Mouse (Mus musculus): Measurements from ENCODE around the gene Iba57.

The Iba57 gene

GRCm38 (mm10) chr11:59174189-59174838 lies 10.8 kb upstream of the Iba57 start:
- no peak for DNase-seq (ENCODE audit: low spot score in 2 of 2)

GRCm38 (mm10) chr11:59170549-59170948 lies 7.0 kb upstream of the Iba57 start:
- no peak for DNase-seq (ENCODE audit: low spot score in 2 of 2)

GRCm38 (mm10) chr11:59169807-59170206 lies 6.3 kb upstream of the Iba57 start:
- DNase-seq (ENCODE audit: low spot score in 2 of 2) = no peak

GRCm38 (mm10) chr11:59165616-59166241 lies 2.2 kb upstream of the Iba57 start:
- DNase-seq (ENCODE audit: low spot score in 2 of 2) = no peak

GRCm38 (mm10) chr11:59164384-59164783 lies 845 bp upstream of the Iba57 start:
- DNase-seq (ENCODE audit: low spot score in 2 of 2) = no peak

- DNase-seq (ENCODE audit: low spot score in 2 of 2) = no peak
Measured at GRCm38 (mm10) chr11:59162443-59163254, 890 bp downstream of the Iba57 start.

GRCm38 (mm10) chr11:59161398-59161797 lies 2.1 kb downstream of the Iba57 start:
- DNase-seq (ENCODE audit: low spot score in 2 of 2) = no peak

GRCm38 (mm10) chr11:59159558-59159957 lies 4.0 kb downstream of the Iba57 start:
- no peak for DNase-seq (ENCODE audit: low spot score in 2 of 2)

- DNase-seq (ENCODE audit: low spot score in 2 of 2) = no peak
Measured at GRCm38 (mm10) chr11:59159099-59159498, 4.4 kb downstream of the Iba57 start.

- DNase-seq (ENCODE audit: low spot score in 2 of 2) = no peak
Measured at GRCm38 (mm10) chr11:59155900-59156299, 7.6 kb downstream of the Iba57 start.

GRCm38 (mm10) chr11:59154220-59154619 lies 9.3 kb downstream of the Iba57 start:
- no peak for DNase-seq (ENCODE audit: low spot score in 2 of 2)

GRCm38 (mm10) chr11:59151729-59152128 lies 11.8 kb downstream of the Iba57 start:
- DNase-seq (ENCODE audit: low spot score in 2 of 2) = no peak

GRCm38 (mm10) chr11:59149302-59149701 lies 14.2 kb downstream of the Iba57 start:
- no peak for DNase-seq (ENCODE audit: low spot score in 2 of 2)

- DNase-seq (ENCODE audit: low spot score in 2 of 2) = no peak
Measured at GRCm38 (mm10) chr11:59142962-59143361, 20.6 kb downstream of the Iba57 start.

GRCm38 (mm10) chr11:59141772-59142370 lies 21.7 kb downstream of the Iba57 start:
- no peak for DNase-seq (ENCODE audit: low spot score in 2 of 2)

GRCm38 (mm10) chr11:59138537-59139486 lies 24.7 kb downstream of the Iba57 start:
- no peak for DNase-seq (ENCODE audit: low spot score in 2 of 2)

GRCm38 (mm10) chr11:59136994-59137706 lies 26.4 kb downstream of the Iba57 start:
- DNase-seq (ENCODE audit: low spot score in 2 of 2) = no peak

GRCm38 (mm10) chr11:59135904-59136452 lies 27.6 kb downstream of the Iba57 start, which contains the start of gene Obscn:
TSS of gene Obscn (minus strand) at chr11:59136402.
- no peak for DNase-seq (ENCODE audit: low spot score in 2 of 2)

GRCm38 (mm10) chr11:59135051-59135820 lies 28.3 kb downstream of the Iba57 start:
- no peak for DNase-seq (ENCODE audit: low spot score in 2 of 2)

All from cerebellum, postnatal 4 days (tissue).